ENCODE assay signal across 7 mouse cellular contexts in genomic region chr1:55362634-55363033, GRCm38 (mm10). TPM values are rescaled to one million over a fixed set of nuclear protein-coding genes. Genes with fewer than 3 reads are reported as not detected.
DNase-seq lines count a peak whose midpoint lies in the region; ATAC-seq and TF ChIP-seq lines count a peak whose summit lies in the region.

No protein-coding gene starts in this region.

- H3K9ac ChIP-seq in lung, postnatal 0 days (replicated peaks; ENCODE audit: low read depth) = no peak overlapping the region
- no peak overlapping the region for H3K9ac ChIP-seq in forebrain, embryonic 13.5 days
- no peak overlapping the region for H3K9ac ChIP-seq in limb, embryonic 11.5 days (ENCODE audit: low read length)
- H3K9ac ChIP-seq in stomach, embryonic 15.5 days = no peak overlapping the region

- WGBS in lung, postnatal 0 days = 57% methylated on average over 36 of the region's 49 CpGs
- 45% methylated on average over 30 of the region's 49 CpGs for WGBS in forebrain, embryonic 13.5 days
- 35% methylated on average over 42 of the region's 49 CpGs for WGBS in limb, embryonic 11.5 days
- 45% methylated on average over 36 of the region's 49 CpGs for WGBS in stomach, embryonic 15.5 days

- H3K27ac ChIP-seq in lung, postnatal 0 days (ENCODE audit: low read length) = no peak overlapping the region
- no peak overlapping the region for H3K27ac ChIP-seq in forebrain, embryonic 13.5 days
- no peak overlapping the region for H3K27ac ChIP-seq in limb, embryonic 11.5 days (replicated peaks; ENCODE audit: low read depth, low read length)
- no peak overlapping the region for H3K27ac ChIP-seq in stomach, embryonic 15.5 days

- peak; percentile 38 for ATAC-seq in lung, postnatal 0 days
- ATAC-seq in forebrain, embryonic 13.5 days = peak; percentile 61; the same call in 1 of the 2 replicates
- peak; percentile 62 for ATAC-seq in limb, embryonic 11.5 days (ENCODE audit: insufficient number of reproducible peaks, low FRiP score, low TSS enrichment, low read depth)
- no peak for ATAC-seq in stomach, embryonic 15.5 days (ENCODE audit: insufficient read depth, low FRiP score, low read depth)

- 0 out of 2 replicates have a peak, but pooled peaks cover 14% of the 10 kb centered on the region for H3K27me3 ChIP-seq in lung, postnatal 0 days (replicated peaks; ENCODE audit: insufficient read depth, low read length)
- H3K27me3 ChIP-seq in forebrain, embryonic 13.5 days = peaks cover 15% of the 10 kb centered on the region
- peaks cover 18% of the 10 kb centered on the region for H3K27me3 ChIP-seq in limb, embryonic 11.5 days (ENCODE audit: control insufficient read depth, insufficient read depth, low read length)
- peaks cover 17% of the 10 kb centered on the region for H3K27me3 ChIP-seq in stomach, embryonic 15.5 days (replicated peaks)

- no peak for DNase-seq in lung, postnatal 0 days (ENCODE audit: low spot score)
- no peak for DNase-seq in lung, adult 18-20 months
- DNase-seq in limb, embryonic 11.5 days (ENCODE audit: low spot score) = no peak
- no peak for DNase-seq in T-cell, adult 2 months (ENCODE audit: low spot score)
- DNase-seq in thymus, adult 18-20 months = no peak

- peaks cover 4% of the 10 kb centered on the region; the same call in 1 of the 2 replicates for H3K9me3 ChIP-seq in lung, postnatal 0 days (ENCODE audit: low read length)
- H3K9me3 ChIP-seq in forebrain, embryonic 13.5 days (replicated peaks) = peaks cover 11% of the 10 kb centered on the region
- peaks cover 6% of the 10 kb centered on the region; the same call in 1 of the 2 replicates for H3K9me3 ChIP-seq in limb, embryonic 11.5 days (ENCODE audit: control insufficient read depth, low read length)
- no peaks in the 10 kb centered on the region for H3K9me3 ChIP-seq in stomach, embryonic 15.5 days

- H3K4me2 ChIP-seq in lung, postnatal 0 days (replicated peaks; ENCODE audit: low read depth, low read length) = peak overlapping the region; percentile 59; the same call in 1 of the 2 replicates
- H3K4me2 ChIP-seq in forebrain, embryonic 13.5 days = peak overlapping the region; percentile 66
- H3K4me2 ChIP-seq in limb, embryonic 11.5 days (ENCODE audit: low read depth, severe bottlenecking) = peak overlapping the region; percentile 47; the same call in 1 of the 2 replicates
- peak overlapping the region; percentile 71 for H3K4me2 ChIP-seq in stomach, embryonic 15.5 days

- no peak for TF ChIP-seq CTCF in lung, postnatal 0 days (IDR thresholded peaks at IDR 0.05)

- no peaks in the 10 kb centered on the region for H3K4me1 ChIP-seq in lung, postnatal 0 days (ENCODE audit: insufficient read depth, low read depth, low read length)
- peaks cover 6% of the 10 kb centered on the region; the same call in 1 of the 2 replicates for H3K4me1 ChIP-seq in forebrain, embryonic 13.5 days
- H3K4me1 ChIP-seq in limb, embryonic 11.5 days (ENCODE audit: control insufficient read depth, insufficient read depth, low read length) = no peaks in the 10 kb centered on the region
- peaks cover 5% of the 10 kb centered on the region; the same call in 1 of the 2 replicates for H3K4me1 ChIP-seq in stomach, embryonic 15.5 days

- TF ChIP-seq EP300 in lung, postnatal 0 days (IDR thresholded peaks at IDR 0.05) = no peak

- H3K36me3 ChIP-seq in lung, postnatal 0 days (ENCODE audit: insufficient read depth, low read length) = no peaks in the 10 kb centered on the region
- no peaks in the 10 kb centered on the region for H3K36me3 ChIP-seq in forebrain, embryonic 13.5 days (ENCODE audit: poor library complexity, severe bottlenecking)
- no peaks in the 10 kb centered on the region for H3K36me3 ChIP-seq in limb, embryonic 11.5 days (ENCODE audit: control insufficient read depth, insufficient read depth, low read length)
- H3K36me3 ChIP-seq in stomach, embryonic 15.5 days = no peaks in the 10 kb centered on the region

- peak overlapping the region; percentile 41; the same call in 1 of the 2 replicates for H3K4me3 ChIP-seq in lung, postnatal 0 days (ENCODE audit: low read depth, low read length)
- peak overlapping the region; percentile 52 for H3K4me3 ChIP-seq in forebrain, embryonic 13.5 days
- peak overlapping the region; percentile 38; the same call in 1 of the 2 replicates for H3K4me3 ChIP-seq in limb, embryonic 11.5 days (ENCODE audit: low read depth, low read length)
- H3K4me3 ChIP-seq in stomach, embryonic 15.5 days (replicated peaks) = peak overlapping the region; percentile 46

RNA-seq across cellular contexts. Expression of gene Boll, which starts 0.6 kb away (rescaled TPM):
- polyA plus RNA-seq in lung, postnatal 0 days (2015; fragmentation: Nextera tagmentation; extraction: Ambion mirVana) = 0.36 TPM in 1 of 2 replicates, not detected in the other
- 0.19 and 0.33 TPM in 2 replicates for polyA plus RNA-seq in forebrain, embryonic 13.5 days (2015; fragmentation: Nextera tagmentation; extraction: Ambion mirVana)
- polyA plus RNA-seq in limb, embryonic 11.5 days (2014; fragmentation: Nextera tagmentation; extraction: Ambion mirVana) = 0.43 TPM in 1 of 2 replicates, not detected in the other
- 0.26 and 0.32 TPM in 2 replicates for polyA plus RNA-seq in stomach, embryonic 15.5 days (2015; fragmentation: Nextera tagmentation; extraction: Ambion mirVana)

RNA-seq across cellular contexts. Expression of gene Plcl1, which starts 43.1 kb away (rescaled TPM):
- 1.7 and 2.0 TPM in 2 replicates for polyA plus RNA-seq in lung, postnatal 0 days (2015; fragmentation: Nextera tagmentation; extraction: Ambion mirVana)
- 4.1 and 4.4 TPM in 2 replicates for polyA plus RNA-seq in forebrain, embryonic 13.5 days (2015; fragmentation: Nextera tagmentation; extraction: Ambion mirVana)
- 1.1 and 1.2 TPM in 2 replicates for polyA plus RNA-seq in limb, embryonic 11.5 days (2014; fragmentation: Nextera tagmentation; extraction: Ambion mirVana)
- polyA plus RNA-seq in stomach, embryonic 15.5 days (2015; fragmentation: Nextera tagmentation; extraction: Ambion mirVana) = 2.5 and 2.6 TPM in 2 replicates
